Mouse (Mus musculus): Measurements from ENCODE around the gene Cdk8. TPM values are rescaled to one million over a fixed set of nuclear protein-coding genes. Genes with fewer than 3 reads are reported as not detected.

The Cdk8 gene
- polyA plus RNA-seq, 1 experiment: 19.5 TPM

DNA sequence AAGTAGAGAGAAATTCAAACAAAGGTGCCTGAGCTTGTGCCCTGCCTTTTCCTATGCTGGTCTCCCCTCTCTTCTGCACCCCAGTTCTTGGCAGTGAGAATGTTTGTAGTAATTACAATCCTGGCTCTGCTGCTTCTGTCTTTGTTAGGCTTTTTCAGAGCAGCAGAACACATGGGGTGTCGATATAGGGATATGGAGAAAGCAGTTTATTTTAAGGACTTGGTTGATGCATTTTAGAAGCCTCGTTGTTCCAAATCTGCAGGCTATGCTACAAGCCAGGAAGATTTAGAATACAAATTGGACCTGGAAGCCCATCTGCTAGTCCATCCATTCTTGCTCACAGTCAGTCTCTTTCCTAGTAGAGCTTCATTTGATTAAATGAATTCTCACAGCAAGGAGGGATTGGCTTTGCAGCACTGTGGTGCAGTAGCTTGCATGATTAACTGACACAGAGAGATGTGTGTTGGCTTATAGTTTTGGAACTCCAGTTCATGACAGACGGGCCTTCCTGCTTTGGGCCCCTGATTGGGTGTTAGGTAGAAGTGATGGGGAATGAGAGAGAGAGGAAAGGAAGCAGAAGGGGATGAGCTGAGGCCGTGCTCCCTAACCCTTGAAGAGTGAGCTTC, 43.5 kb downstream of the Cdk8 start:
- no peak for TF ChIP-seq MAX (IDR thresholded peaks at IDR 0.05)
- Histone ChIP-seq H3K27me3 (ENCODE audit: control insufficient read depth, insufficient read depth, insufficient read length) (no peaks in the 10 kb centered on the region), H3K36me3 (ENCODE audit: control insufficient read depth, insufficient read depth) (peaks cover 36% of the 10 kb centered on the region), H3K79me2 (ENCODE audit: control insufficient read depth, insufficient read depth) (peaks cover 57% of the 10 kb centered on the region), H3ac (ENCODE audit: control insufficient read depth, insufficient read length, low read depth) (no peak overlapping the region), H3K4me3 (ENCODE audit: insufficient read depth, poor library complexity, severe bottlenecking) (no peak overlapping the region), H3K79me3 (ENCODE audit: low read depth) (peaks cover 26% of the 10 kb centered on the region)

DNA sequence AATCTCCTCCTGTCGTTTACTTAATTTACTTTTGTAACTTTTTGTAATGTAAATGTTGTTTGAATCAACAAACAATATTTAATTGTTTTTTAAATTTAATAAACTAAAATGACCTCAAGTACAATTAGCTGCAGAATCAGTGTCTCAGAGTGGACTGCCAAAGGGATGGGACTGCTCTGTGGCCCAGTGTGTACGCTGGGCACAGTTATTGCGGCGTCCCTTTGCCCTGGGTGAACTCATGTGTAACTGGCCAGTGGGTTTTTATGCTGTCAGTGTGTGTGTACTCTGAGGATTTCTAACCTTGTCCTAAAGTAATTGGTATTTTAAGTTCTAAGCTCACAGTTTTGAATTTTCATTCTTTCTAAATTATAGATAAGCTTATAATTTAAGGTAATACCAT, 46.5 kb downstream of the Cdk8 start:
- no peak overlapping the region for H3ac ChIP-seq (ENCODE audit: control insufficient read depth, insufficient read length, low read depth)
- H3K27me3 ChIP-seq (ENCODE audit: control insufficient read depth, insufficient read depth, insufficient read length): no peaks in the 10 kb centered on the region
- peaks cover 23% of the 10 kb centered on the region for H3K79me3 ChIP-seq (ENCODE audit: low read depth)
- TF ChIP-seq CTCF (IDR thresholded peaks at IDR 0.05; ENCODE audit: control insufficient read depth, insufficient read depth, insufficient read length) (no peak), MYOD1 (IDR thresholded peaks at IDR 0.05; ENCODE audit: control insufficient read depth, insufficient read length, low read depth) (no peak), FOSL1 (IDR thresholded peaks at IDR 0.05; ENCODE audit: insufficient read depth, low read length, poor library complexity, severe bottlenecking) (no peak), USF1 (IDR thresholded peaks at IDR 0.05; ENCODE audit: low read depth) (no peak)
- peaks cover 28% of the 10 kb centered on the region for H3K36me3 ChIP-seq (ENCODE audit: control insufficient read depth, insufficient read depth)
- peaks cover 62% of the 10 kb centered on the region for H3K79me2 ChIP-seq (ENCODE audit: control insufficient read depth, insufficient read depth)
- H3K4me3 ChIP-seq (ENCODE audit: insufficient read depth, poor library complexity, severe bottlenecking): no peak overlapping the region

DNA sequence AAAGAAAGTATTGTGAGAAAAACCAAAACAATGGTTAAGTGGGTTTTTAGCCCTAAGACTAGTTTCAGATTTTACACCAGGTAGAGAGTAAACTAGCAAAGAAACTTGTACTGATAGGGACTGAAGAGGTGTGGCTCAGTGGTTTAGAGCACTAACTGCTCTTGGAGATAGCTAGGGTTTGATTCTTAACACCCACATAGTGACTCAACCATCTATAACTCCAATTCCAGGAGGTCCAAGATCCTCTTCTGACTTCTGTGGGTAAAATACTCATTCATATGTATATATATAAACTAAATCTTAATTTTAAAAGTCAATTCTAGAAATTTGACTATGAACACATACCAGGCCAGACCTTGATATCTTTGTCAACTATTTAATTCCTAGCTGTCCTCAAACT, 49.0 kb downstream of the Cdk8 start:
- no peak overlapping the region for H3ac ChIP-seq (ENCODE audit: control insufficient read depth, insufficient read length, low read depth)
- no peaks in the 10 kb centered on the region for H3K27me3 ChIP-seq (ENCODE audit: control insufficient read depth, insufficient read depth, insufficient read length)
- no peak for TF ChIP-seq CEBPB (IDR thresholded peaks at IDR 0.05; ENCODE audit: low read depth)
- H3K79me2 ChIP-seq (ENCODE audit: control insufficient read depth, insufficient read depth): peaks cover 46% of the 10 kb centered on the region
- peaks cover 13% of the 10 kb centered on the region for H3K79me3 ChIP-seq (ENCODE audit: low read depth)
- peaks cover 23% of the 10 kb centered on the region for H3K36me3 ChIP-seq (ENCODE audit: control insufficient read depth, insufficient read depth)
- no peak overlapping the region for H3K4me3 ChIP-seq (ENCODE audit: insufficient read depth, poor library complexity, severe bottlenecking)

DNA sequence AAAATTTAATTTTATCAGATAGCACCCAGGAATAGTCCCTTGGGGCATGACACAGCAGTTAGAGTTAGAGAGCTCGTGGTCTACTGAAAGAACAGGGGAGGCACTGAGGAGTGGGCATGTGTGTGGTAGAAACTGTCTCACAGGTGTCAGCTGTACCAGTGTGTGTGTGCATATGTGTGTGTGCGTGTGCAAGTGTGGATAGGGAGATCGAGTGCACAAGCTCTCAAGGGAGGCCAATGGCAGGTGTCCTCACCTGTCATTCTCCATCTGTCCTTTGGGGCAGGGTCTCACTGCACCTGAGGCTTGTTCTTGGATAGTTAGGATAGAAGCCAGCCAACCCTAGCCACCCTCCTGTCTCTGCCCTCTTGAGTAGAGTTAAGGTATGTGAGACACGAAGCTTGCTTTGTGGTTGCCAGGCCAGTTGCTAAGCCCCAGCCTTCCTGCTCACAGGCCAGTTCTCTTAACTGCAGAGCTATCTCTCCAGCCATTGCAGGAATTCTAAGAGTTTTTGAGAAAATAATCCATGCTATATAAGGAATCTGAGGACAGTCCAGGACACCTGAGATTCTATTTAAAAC, 50.3 kb downstream of the Cdk8 start:
- no peak overlapping the region for H3K4me3 ChIP-seq (ENCODE audit: insufficient read depth, poor library complexity, severe bottlenecking)
- H3K79me2 ChIP-seq (ENCODE audit: control insufficient read depth, insufficient read depth): peaks cover 41% of the 10 kb centered on the region
- H3K36me3 ChIP-seq (ENCODE audit: control insufficient read depth, insufficient read depth): peaks cover 22% of the 10 kb centered on the region
- no peaks in the 10 kb centered on the region for H3K27me3 ChIP-seq (ENCODE audit: control insufficient read depth, insufficient read depth, insufficient read length)
- no peak overlapping the region for H3ac ChIP-seq (ENCODE audit: control insufficient read depth, insufficient read length, low read depth)
- no peak for TF ChIP-seq CTCF (IDR thresholded peaks at IDR 0.05; ENCODE audit: control insufficient read depth, insufficient read depth, insufficient read length)
- no peak for TF ChIP-seq MYOG (IDR thresholded peaks at IDR 0.05; ENCODE audit: control insufficient read depth, extremely low read depth, insufficient read length)
- no peak for TF ChIP-seq CEBPB (IDR thresholded peaks at IDR 0.05; ENCODE audit: low read depth)
- TF ChIP-seq MAX (IDR thresholded peaks at IDR 0.05): no peak
- no peak for TF ChIP-seq FOSL1 (IDR thresholded peaks at IDR 0.05; ENCODE audit: insufficient read depth, low read length, poor library complexity, severe bottlenecking)
- TF ChIP-seq MYOD1 (IDR thresholded peaks at IDR 0.05; ENCODE audit: control insufficient read depth, insufficient read length, low read depth): no peak
- TF ChIP-seq USF1 (IDR thresholded peaks at IDR 0.05; ENCODE audit: low read depth): no peak
- H3K79me3 ChIP-seq (ENCODE audit: low read depth): peaks cover 7% of the 10 kb centered on the region

DNA sequence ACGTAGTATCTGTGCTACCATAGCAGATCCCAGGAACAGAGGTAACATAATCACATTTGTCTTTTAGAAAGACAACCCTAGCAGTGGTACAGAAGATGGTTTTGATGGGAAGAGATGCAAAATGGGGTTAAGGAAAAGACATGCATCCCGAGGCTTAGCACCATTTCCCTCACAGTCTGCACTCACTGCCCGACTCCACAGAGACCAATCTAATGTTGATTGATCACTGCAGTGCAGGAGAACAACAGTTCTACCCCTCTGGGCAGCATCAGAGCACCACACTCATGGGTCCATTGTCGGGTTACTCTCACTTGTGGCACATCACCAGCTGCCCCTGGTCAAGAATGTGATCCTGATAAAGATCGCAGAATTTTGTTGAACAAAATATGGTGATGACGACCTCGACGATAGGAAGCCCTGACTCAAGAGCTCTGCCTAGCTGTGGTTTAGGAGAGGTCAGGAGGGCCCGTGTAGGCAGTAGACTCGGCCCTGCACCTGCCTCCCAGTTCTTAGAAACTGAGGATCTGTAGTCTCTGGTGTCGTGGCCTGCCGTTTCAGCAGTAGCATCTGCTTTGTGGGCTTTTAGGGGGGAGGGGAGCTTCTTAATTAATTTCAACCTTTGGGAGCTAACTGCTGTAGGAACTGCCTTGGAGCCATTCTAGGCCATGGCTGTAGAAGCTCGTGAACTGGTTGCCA, 51.0 kb downstream of the Cdk8 start:
- Histone ChIP-seq H3K79me3 (ENCODE audit: low read depth) (peaks cover 7% of the 10 kb centered on the region), H3K27me3 (ENCODE audit: control insufficient read depth, insufficient read depth, insufficient read length) (no peaks in the 10 kb centered on the region), H3K79me2 (ENCODE audit: control insufficient read depth, insufficient read depth) (peaks cover 41% of the 10 kb centered on the region), H3K36me3 (ENCODE audit: control insufficient read depth, insufficient read depth) (peaks cover 24% of the 10 kb centered on the region), H3K4me3 (ENCODE audit: insufficient read depth, poor library complexity, severe bottlenecking) (no peak overlapping the region), H3ac (ENCODE audit: control insufficient read depth, insufficient read length, low read depth) (no peak overlapping the region)
- TF ChIP-seq MYOG (IDR thresholded peaks at IDR 0.05; ENCODE audit: control insufficient read depth, extremely low read depth, insufficient read length) (no peak), CTCF (IDR thresholded peaks at IDR 0.05; ENCODE audit: control insufficient read depth, insufficient read depth, insufficient read length) (no peak), CEBPB (IDR thresholded peaks at IDR 0.05; ENCODE audit: low read depth) (no peak), USF1 (IDR thresholded peaks at IDR 0.05; ENCODE audit: low read depth) (no peak), MYOD1 (IDR thresholded peaks at IDR 0.05; ENCODE audit: control insufficient read depth, insufficient read length, low read depth) (no peak), MAX (IDR thresholded peaks at IDR 0.05) (no peak), FOSL1 (IDR thresholded peaks at IDR 0.05; ENCODE audit: insufficient read depth, low read length, poor library complexity, severe bottlenecking) (no peak)

DNA sequence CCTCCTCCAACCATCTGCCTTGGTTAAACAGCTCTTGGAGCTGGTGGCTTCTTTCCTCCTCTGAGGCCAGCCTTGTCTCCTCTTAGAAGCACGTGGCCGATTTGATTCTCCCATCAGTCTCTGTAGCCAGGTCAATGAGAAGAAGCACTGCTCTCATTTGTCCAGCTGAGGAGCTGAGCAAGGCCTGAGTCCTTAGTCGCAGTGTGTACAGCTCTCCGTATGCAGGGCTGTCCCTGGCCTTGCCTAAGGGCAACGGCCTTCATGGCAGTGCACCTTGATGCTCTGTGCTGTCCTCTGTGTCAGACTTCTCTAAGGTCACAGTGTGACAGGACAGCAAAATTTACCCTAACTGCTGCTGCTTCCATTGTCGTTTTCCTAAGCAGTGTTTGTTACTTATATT, 52.9 kb downstream of the Cdk8 start:
- Histone ChIP-seq H3K79me2 (ENCODE audit: control insufficient read depth, insufficient read depth) (peaks cover 25% of the 10 kb centered on the region), H3ac (ENCODE audit: control insufficient read depth, insufficient read length, low read depth) (no peak overlapping the region), H3K79me3 (ENCODE audit: low read depth) (peaks cover 3% of the 10 kb centered on the region), H3K4me3 (ENCODE audit: insufficient read depth, poor library complexity, severe bottlenecking) (no peak overlapping the region), H3K36me3 (ENCODE audit: control insufficient read depth, insufficient read depth) (peaks cover 40% of the 10 kb centered on the region), H3K27me3 (ENCODE audit: control insufficient read depth, insufficient read depth, insufficient read length) (no peaks in the 10 kb centered on the region)
- TF ChIP-seq CEBPB (IDR thresholded peaks at IDR 0.05; ENCODE audit: low read depth) (no peak), FOSL1 (IDR thresholded peaks at IDR 0.05; ENCODE audit: insufficient read depth, low read length, poor library complexity, severe bottlenecking) (no peak), CTCF (IDR thresholded peaks at IDR 0.05; ENCODE audit: control insufficient read depth, insufficient read depth, insufficient read length) (no peak), MYOG (IDR thresholded peaks at IDR 0.05; ENCODE audit: control insufficient read depth, extremely low read depth, insufficient read length) (no peak), MYOD1 (IDR thresholded peaks at IDR 0.05; ENCODE audit: control insufficient read depth, insufficient read length, low read depth) (no peak), MAX (IDR thresholded peaks at IDR 0.05) (no peak), USF1 (IDR thresholded peaks at IDR 0.05; ENCODE audit: low read depth) (no peak)

Data from C2C12 (cell line).